Mouse (Mus musculus) liver, adult 2 months (tissue): Measurements from ENCODE around the gene Bst2.
A peak's percentile ranks its signal among the peaks of the same experiment; 100 is the strongest.

ENCODE experiments used
- CTCF ChIP-seq: fragments of 200-500 bp; IDR thresholded peaks from 2 replicates; pipeline ENCODE4 v1.5.1; 2011; ENCODE audit warnings: low read depth, low read length, control low read depth
- POLR2A ChIP-seq: fragments of 200-500 bp; IDR thresholded peaks from 2 replicates; pipeline ENCODE4 v1.6.1; 2011; ENCODE audit warnings: low read length, control low read depth; ENCODE audit not compliant: insufficient read depth; ENCODE audit errors: extremely low read depth

DNA sequence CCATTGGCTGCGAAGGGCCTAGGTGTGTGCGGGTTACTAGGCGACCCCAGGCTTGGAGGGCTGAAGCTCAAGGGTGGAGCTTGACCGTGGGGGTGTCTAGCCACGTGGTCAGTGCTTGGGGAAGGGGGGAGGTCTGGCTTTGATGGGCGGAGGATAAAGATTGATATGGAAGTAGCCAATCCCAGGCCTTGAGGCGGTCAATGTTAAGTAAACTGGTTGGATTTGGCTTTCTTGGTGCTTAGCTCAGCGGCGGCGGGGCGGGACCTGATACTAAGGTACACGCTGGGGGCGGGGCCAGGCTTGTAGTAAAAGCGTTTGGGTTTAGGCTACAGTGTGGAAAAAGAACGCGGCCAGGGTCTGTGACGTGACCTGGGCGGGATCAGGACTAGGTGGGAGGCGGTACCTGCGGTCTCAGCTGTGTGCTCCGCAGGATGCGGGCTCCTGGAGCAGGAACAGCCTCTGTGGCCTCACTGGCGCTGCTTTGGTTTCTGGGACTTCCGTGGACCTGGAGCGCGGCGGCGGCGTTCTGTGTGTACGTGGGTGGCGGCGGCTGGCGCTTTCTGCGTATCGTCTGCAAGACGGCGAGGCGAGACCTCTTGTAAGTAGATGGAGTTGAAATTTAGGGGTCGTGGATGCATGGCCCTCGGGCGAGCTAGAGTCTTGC lies 33.2 kb upstream of the Bst2 start:
- no peak for TF ChIP-seq CTCF
- TF ChIP-seq POLR2A, result 0 out of 2 replicates have a peak, but pooled peaks have one; percentile 34
